Mouse (Mus musculus) left cerebral cortex, postnatal 10 days (tissue): Measurements from ENCODE around the gene Tab2. TPM values are rescaled to one million over a fixed set of nuclear protein-coding genes. Genes with fewer than 3 reads are reported as not detected.

Experiments used
- DNase-seq, 2 experiments: peaks; one replicate each; pipeline ENCODE4 v3.0.0; 2021 to 2022; ENCODE audit warnings: low spot score in 2 of 2, mixed read lengths in 1 of 2; ENCODE audit errors: extremely low spot score in 1 of 2
- intact Hi-C: fragments of 180-260 bp; cut with DNase I; formaldehyde crosslinking; loops from one replicate; pipeline ENCODE4 v1.15.1; 2025
- total RNA-seq, 2 experiments: library from RNA; stranded (reverse); gene quantifications; 2 replicates each; pipeline ENCODE4 v1.2.3; 2021

The Tab2 gene
- total RNA-seq, 2 experiments from 2014 or later, result 57.8 to 61.9 TPM

GRCm38 (mm10) chr10:7860494-7860893 is 95.5 kb downstream of the Tab2 start:
- DNase-seq, result no peak
- intact Hi-C loops, result no loop called here

Other genes with a start within 250 kb of the Tab2 start
- 10 to 100 TPM; 12.4 to 14.9 TPM for gene Katna1, start 230.2 kb downstream of the Tab2 start, total RNA-seq
- gene Ginm1, start 163.4 kb downstream of the Tab2 start, total RNA-seq, result 10 to 100 TPM; 20.3 to 23.7 TPM
- gene Ppil4, start 163.3 kb downstream of the Tab2 start, total RNA-seq, result 10 to 100 TPM; 34.5 to 35.2 TPM
- under 1 TPM; 0.14 to 0.28 TPM for gene Zc3h12d, start 123.8 kb downstream of the Tab2 start, total RNA-seq